Mouse (Mus musculus): Measurements from ENCODE around the gene Epn1.

Epn1 gene

DNA sequence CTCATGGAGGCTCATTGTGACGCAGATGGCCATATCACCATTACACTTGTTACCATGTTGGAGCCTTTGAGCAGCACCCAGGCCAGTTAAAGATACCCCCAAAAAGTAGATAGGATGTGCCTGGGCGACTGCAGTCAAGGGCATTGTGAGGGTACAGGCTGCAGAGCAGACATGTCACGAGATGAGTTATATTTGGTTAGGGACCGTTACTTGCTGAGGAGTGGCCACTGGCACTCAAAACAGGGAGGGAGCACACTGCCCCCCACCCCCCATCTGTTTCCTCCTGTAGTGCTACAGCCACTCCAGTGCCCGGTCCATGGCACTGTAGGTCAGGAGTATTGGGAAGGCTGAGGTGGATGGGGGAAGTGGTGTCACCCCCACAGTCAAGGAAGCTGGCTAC lies 18.7 kb downstream of the Epn1 start:
- no peak for DNase-seq

DNA sequence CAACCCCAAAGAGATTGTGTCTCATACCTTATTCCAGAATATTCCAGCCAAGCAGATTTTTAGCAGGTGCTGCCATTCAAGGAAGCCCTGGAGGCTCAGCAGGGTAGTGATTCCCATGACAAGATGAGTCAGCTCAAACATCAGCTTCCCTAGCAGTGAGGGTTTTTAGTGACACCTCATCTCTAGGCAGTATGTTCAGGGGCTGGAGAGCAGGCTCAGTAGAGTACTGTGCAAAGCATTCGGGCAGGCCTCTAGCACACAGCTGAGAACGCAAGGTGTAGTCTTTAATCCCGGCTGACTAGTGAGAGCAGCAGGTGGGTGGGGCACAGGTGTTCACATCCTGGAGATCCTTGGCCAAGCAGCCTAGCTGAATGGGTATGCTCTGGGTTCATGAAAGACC lies 19.8 kb downstream of the Epn1 start:
- DNase-seq = no peak

DNA sequence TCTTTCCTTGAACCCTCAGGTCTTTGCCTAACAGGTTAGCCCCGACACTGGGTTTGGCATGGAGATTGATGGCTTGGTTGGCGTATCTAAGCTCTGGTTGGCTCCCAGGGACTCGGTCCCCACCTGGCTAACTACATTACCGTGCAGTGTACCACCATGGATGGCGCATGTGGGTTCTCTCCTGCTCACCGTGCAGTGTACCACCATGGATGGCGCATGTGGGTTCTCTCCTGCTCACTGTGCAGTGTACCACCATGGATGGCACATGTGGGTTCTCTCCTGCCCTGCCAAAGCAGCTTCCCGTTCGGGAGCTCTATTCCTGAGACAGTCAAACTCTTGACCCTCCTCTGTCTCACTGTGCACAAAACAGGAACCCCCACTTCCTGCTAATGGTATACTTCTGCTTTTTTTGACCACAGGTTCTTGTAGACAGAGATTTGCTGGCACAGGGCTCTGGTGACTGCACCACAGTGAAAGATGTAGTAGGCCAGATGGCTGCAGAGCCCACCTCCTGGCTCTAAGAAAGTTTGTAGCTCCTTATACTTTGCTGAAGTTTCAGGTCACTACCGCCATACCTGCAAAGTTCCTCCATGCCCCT lies 21.1 kb downstream of the Epn1 start:
- peak; percentile 43 to 44 for DNase-seq

DNA sequence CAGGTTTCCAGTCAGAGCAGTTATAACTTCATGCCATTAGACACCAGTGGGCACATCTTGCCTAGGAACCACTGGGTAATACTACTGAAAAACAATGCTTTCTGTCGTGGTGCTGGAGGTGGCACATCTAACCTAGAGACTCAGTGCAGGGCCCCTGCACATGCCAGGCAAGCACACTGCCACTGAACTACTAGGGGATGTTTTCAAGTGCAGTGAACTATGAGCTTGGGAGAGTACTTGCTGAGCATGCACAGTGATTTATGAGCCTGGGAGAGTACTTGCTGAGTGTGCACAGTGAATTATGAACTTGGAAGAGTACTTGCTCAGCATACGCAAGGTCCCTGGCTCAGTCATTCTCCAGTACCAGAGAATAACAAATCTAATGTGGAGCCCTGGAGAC lies 22.5 kb downstream of the Epn1 start:
- no peak for DNase-seq

DNA sequence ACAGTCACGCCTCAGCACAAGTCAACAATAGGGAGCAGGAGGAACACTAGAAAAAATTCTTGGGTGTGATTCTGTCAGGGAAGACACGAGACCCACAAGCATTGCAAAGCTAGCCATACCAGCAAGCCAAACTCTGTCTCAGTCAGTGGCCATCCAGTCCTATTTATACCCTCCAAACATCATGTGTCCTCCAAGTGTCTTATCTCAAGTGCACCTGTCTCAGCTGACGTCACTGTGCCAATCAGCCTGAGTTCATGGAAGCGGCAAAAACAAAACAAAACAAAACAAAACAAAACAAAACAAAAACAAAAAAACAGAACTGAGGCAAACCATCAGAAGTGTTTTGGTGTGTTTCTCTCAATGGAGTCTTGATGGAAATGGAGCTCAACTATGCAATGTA lies 28.2 kb downstream of the Epn1 start:
- DNase-seq = no peak

DNA sequence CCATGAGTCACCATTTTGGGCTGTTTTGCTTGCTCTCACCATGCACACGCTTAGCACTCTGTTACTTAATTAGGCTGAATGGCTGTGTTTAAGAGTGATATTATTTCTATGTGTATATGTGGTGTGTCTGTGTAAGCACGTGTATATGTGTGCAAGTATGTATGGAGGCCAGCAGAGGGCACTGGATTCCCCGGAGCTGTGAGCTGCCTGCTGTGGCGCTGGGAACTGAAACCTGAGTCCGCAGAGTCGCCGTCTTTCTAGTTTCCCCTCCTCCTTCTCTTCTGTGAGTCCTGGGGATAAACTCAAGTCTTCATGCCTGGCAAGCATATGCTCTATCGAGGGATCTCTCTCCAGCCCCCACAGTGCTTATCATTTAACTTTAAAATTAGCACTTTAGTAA lies 29.3 kb downstream of the Epn1 start:
- DNase-seq = no peak

DNA sequence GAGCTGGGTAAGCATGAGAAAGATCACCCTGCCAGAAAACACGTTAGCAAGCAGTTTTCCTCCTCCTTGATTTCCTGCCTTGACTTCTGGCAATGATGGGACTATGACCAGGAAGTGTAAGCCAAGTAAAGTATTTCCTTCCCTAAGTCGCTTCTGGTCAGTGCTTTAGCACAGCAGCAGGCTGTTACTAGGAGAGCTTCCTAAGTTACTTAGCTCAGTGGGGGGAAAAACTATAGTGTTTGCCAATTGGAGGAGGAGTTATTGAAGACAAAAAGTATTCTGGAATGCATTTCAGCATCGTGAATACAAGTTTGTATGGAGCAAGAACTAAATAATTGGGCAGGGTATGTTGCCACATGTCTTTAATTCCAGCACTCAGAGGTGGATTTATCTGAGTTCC lies 32.7 kb downstream of the Epn1 start:
- DNase-seq = no peak

DNA sequence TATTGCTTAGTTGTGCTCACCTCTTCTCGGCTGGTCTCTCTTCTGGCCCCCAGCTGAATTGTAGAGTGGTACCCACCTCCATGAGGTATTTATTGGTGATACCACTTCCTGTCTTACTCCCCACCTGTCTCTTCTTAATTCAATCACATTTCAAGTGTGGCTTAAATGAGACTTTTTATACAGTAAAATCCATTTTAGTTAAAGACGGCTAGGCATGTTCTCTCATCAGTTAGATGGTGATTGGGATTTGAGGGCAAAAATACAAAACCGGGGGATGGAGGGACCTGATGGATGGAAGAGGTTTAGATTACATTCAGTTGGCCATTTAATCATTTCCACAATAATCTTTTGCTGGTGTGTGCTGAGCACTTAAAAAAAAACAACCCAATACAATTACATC lies 36.8 kb downstream of the Epn1 start, which contains the start of gene Rfpl4:
TSS of gene Rfpl4 (minus strand) at position 101 of the 400 bp plus-strand sequence.
- DNase-seq = no peak

DNA sequence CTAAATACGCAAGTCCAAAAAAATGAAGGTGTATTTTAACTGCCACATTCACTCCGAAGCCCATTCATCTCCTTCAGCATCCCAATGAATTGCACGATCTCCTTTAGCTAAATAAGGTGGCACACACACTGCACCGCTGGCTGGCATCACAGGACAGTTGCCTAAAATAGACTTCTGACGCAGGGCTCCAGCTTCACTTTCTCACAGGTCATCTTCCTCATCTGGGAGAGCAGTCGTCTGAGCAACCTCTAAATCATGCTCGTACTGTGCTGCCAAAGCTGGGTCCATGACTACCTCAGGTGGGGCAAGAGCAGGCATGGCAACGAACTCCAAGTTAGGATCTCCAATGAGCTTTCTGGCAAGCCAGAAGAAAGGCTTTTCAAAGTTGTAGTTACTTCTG lies 45.0 kb downstream of the Epn1 start:
- no peak for DNase-seq

DNA sequence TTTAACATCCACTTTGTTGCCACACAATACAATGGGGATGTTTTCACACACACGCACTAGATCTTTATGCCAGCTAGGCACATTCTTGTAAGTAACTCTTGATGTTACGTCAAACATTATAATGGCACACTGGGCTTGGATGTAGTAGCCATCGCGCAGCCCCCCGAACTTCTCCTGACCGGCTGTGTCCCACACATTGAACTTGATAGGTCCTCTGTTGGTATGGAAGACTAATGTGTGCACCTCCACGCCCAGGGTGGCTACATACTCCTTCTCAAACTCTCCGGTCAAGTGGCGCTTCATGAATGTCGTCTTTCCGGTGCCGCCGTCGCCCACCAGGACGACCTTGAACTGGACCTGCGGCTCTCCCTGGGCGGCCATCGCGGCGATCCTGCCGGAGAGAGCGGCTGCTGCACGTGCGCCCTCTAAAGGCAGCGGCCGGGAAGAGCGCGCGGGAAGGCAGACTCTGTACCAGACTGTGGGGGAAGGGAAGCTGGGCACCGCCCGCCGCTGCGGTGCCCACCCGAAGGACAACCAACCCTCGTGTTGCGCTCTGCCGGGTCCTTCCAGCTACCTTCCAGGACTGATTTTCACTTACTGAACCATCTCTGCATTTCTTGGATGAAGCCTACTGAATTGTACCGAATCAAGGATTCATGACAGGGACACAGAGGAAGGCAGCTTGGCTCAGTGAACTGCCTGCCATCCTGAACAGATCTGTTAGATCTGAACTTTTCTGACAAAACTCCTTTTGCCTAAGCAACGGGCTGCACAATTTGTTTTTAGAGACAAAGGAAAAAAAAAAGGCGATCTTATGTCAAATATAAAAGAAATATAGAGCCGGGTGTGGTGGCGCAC lies 45.7 kb downstream of the Epn1 start, which contains the start of gene Rasl2-9:
TSS of gene Rasl2-9 (minus strand) at position 402 of the 858 bp plus-strand sequence.
- peak; percentile 70 to 85 for DNase-seq
